Mouse (Mus musculus) left cerebral cortex, postnatal 36 days (tissue): Measurements from ENCODE around the gene Eomes. TPM values are rescaled to one million over a fixed set of nuclear protein-coding genes. Genes with fewer than 3 reads are reported as not detected.

ENCODE experiments used
- DNase-seq, 2 experiments: peaks; one replicate each; pipeline ENCODE4 v3.0.0; 2021 to 2022; ENCODE audit warnings: low spot score in 2 of 2, mixed read lengths in 1 of 2
- intact Hi-C: fragments of 180-260 bp; cut with DNase I; formaldehyde crosslinking; loops from one replicate; pipeline ENCODE4 v1.15.1; 2025
- total RNA-seq, 2 experiments: library from RNA; stranded (reverse); gene quantifications; 2 replicates each; pipeline ENCODE4 v1.2.3; 2021

The Eomes gene
- total RNA-seq, 2 experiments from 2014 or later = 0.32 TPM; not detected in 1

DNA sequence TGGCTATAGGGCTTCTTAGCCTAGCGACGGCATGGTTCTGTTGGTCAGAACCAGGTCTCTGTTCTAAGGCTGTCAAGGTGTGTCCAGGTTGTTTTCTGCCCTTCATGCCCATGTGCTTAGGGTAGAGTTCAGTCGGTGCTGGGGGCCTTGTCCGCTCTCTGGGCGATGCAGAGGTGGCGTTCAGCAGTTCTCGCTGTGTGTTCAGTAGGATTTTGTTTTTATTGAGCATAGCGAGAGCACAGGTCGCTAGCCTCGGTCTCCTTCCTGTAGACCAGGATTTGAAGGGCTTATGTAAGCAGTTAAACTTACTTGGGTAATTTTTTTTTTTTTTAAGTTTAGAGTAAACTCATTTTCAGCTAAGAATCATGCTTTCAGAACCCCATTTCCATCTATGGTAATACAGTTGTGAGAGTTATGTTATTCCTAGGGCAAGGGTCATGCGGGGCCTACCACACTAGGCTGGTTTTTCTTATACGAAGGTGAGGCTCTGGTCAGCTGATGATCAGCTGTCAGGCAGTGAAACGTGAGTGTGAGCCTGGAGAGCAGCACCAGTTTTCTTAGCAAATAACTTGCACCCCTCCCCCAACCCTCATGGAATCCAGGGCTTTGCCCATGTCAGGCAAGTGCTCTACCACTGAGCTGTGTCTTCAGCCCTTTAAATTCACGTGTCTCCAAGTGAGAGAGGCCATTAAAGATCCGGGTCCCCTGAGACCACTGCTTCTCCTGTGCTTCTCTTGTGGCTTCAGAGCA lies 33.1 kb downstream of the Eomes start:
- intact Hi-C loops = no loop called here
- no peak for DNase-seq

DNA sequence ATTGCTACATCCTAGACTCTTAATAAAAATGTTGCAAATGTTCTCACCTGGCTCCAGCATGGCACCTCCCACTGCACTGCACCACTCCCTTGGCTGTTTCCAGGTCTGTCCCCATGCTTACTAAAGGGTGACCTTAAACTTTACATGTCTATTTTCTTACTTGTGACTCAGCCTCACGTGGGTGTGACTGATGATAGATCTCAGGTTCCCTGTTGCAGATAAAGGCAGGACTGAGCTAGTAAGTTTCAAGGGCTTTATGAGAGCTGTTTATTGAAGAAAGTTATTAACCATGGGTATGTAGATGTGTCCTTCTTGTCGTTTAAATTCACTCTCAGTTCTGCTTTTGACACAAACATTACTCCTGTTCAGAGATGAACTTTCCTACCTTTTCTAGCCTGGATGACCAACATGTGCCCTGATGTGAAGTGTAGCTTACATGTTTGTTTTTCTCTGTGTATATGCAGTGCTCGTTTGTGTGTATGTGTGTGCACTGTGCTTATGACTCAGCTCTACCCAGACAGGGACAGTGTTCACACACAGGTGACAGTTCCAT lies 34.7 kb downstream of the Eomes start:
- DNase-seq = no peak
- intact Hi-C loops = no loop called here

DNA sequence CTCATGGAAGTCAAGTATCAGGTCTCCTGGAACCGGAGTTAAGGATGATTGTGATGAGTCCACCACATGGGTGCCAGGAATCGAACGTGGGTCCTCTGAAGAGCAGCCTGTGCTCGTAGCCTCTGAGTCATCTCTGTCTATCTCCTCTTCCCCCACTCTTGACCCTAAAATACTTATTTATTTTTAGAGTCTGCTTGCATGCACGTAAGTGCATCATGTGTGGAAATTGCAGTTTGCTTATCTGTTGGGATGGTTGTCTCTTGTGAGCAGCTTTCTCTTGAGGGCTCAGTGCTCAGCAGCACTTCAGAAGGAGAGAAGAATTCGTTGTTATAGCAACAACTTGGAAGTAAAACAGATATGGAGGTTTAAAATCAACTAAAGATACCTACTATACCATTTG lies 37.5 kb downstream of the Eomes start:
- no peak for DNase-seq
- intact Hi-C loops = no loop called here

DNA sequence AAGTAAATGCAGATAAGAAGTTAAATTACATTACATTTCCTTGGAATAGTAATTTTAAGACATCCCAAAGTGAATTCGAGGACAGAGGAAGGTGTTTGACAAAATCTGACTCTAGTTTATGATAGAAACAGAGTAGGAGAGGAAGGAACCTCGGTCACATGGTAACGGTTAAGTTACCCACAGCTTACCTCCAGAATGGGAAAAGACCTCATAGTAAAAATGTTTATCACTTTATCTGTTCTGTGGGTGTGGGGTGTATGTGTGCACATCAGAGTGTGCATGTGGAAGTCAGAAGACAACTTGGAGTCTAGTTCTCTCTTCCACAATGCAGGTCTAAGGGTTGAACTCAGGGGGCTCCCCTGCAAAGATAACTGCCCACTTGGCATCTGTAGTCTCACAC lies 38.1 kb downstream of the Eomes start:
- DNase-seq = no peak
- intact Hi-C loops = no loop called here

DNA sequence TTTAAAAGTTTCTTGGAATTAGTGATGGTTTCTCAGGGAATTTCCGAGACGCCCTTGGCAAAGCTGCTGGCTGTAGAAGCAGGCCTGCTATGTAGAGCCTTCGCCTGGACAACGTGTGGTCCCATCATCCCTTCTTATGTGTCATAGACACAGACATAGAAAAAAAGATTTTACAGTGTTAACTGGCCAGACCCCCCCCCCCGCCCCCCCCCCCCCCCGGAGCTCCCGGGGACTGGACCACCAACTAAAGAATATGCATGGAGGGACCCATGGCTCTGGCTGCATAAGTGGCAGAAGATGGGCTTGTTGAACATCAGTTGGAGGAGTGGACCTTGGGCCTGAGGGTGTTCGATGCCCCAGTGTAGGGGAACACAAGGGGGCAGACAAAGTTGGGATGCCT lies 39.6 kb downstream of the Eomes start:
- intact Hi-C loops = no loop called here
- DNase-seq = no peak

DNA sequence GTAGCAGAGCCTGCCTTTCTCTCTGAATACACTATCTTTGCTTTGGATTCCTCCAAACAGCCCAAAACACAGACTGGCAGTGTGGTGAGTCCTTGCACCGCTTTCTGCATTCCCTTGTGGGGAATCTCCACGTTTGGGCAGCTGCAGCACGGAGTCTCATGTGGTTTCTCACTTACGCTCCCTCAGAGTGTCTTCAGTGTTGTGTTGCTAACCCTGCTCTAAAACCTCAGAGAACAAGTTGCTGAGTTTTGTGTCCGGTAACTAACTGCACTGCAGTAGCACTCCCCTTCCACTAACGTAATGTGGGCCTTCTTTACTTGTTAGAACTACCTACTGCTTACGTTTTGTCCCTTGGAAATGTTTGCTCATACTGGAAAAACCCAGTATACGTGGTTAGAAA lies 41.1 kb downstream of the Eomes start:
- intact Hi-C loops = no loop called here

DNA sequence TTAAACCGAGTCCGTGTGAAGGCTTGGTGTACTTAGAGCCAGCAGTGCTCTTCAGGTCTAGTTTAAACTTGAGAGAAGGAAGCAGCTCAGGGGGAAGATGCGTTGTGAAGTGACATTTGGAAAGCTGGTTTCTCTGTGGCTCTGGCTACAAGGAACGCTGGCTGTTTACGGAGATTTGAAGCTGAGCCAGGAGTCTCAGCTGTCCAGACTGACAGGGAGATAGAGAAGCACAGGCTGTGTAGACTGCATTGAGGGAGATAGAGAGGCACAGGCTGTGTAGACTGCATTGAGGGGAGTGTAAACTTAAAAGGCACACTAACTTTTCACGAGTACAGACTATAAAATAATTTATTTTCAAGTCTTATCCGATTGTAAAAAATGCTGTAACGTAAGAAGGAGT lies 42.0 kb downstream of the Eomes start:
- intact Hi-C loops = no loop called here
- no peak for DNase-seq

More for the DNA sequence above, 41.1 kb downstream of the Eomes start:
- no peak for DNase-seq

DNA sequence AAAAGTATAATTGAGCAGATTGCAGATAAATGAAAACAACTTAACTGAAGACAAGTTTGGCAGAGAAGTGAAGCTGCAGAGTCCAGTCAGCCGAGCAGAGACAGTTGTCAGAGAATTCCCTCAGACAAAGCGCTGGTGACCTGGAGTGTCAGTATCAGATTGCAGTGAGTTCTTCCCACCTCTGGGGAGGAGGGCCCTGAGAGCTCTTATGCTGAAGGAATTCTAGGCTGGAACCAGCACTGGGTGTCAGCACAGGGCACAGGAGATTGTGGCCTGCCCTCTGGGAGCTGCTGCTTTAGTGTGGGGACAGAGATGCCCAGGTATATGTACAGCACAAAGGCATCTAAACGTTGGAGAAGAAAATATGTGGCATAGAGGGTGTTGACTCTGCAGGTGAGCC lies 42.8 kb downstream of the Eomes start:
- intact Hi-C loops = no loop called here
- no peak for DNase-seq

DNA sequence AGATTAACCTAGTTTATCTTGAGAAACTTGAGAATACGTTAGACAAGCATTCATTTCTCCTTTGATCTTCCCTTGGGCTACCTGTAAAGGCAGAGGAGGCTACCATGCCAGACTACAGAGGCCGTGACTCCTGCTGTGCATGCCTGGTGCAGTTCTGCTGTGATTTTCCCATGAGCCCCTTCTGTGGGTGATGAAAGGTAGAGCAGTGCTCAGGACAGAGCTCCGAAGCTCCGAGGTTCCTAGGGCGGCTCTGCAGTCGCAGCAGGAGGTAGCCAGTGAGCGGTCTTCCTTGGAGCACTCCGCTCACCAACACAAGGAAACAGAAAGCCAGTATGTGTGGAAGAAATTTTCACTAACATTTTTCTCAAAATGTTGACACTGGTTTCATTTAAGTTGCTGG lies 43.6 kb downstream of the Eomes start:
- intact Hi-C loops = no loop called here
- no peak for DNase-seq

DNA sequence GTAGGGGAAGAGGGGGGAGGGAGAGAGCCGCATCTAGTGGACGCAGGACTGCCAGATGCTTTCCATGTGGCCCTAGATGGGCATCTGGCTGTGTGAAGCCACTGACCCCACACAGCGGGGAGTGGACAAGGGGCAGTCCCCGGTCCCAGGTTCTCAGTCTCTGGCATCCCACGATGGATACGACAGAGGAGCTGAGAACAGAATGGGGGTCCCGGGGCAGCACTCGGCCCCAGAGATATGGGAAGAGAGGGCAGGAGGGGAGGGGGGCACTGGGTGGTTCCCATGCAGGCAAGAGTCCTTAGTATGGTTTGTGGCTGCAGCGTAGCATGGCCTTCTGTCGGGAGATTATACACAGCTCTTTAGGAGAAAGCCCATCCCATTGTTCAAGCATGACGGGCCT lies 45.7 kb downstream of the Eomes start:
- intact Hi-C loops = no loop called here
- no peak for DNase-seq

DNA sequence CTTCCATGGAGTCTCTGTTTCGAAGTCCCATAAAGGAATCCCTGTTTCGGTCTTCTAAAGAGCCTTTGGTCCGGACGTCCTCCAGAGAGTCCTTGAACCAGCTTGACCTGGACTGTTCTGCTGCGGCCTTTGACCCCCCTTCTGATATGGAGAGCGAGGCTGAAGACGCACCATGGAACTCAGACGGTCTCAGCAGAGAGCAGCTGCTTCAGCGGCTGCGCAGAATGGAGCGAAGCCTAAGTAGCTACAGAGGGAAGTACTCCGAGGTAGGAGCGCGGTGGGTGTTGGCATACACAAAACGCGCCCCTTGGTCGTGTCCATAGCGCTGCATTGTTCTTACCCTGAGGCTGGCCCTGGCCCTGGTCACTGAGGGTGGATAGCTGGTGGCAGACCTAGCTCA lies 49.0 kb downstream of the Eomes start:
- DNase-seq = no peak
- intact Hi-C loops = no loop called here

DNA sequence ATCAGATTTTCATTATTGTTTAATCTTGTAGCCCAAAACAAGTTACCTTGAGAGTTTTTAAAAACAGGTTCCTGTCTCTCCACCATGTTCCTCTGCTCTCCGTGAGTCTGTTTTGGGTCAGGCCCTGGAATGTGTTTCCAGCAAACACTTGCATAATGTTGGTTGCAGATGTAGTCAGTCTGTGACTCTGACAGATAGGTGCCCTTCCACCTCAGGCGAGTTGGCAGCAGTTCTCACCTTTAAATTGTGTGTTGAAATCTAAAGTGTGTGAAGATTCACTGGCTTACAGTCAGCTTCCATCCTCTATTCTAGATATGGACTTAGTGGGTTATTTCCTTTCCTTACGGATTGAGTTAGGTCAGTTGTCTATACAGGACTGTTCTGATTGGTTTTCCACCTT lies 51.8 kb downstream of the Eomes start:
- intact Hi-C loops = no loop called here
- no peak for DNase-seq

DNA sequence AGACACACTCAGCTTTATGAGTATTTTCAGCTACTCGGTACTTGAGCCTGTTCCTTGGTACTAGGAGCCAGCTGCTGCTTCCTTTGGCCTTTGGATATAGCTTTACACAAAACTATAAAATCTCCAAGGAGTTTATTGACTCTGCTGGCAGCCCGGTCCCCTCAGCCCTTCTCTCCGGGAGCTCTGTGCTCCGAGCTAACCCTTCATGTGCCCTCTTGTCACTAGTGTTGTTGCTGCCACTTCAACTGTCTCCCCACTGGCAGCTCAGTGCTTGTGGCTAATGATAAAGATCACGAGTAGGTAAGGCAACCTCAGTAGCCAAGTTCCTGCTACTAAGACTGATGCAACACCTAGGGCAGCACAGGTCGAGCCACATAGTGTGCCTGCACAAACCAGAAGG lies 52.7 kb downstream of the Eomes start:
- intact Hi-C loops = no loop called here
- no peak for DNase-seq

DNA sequence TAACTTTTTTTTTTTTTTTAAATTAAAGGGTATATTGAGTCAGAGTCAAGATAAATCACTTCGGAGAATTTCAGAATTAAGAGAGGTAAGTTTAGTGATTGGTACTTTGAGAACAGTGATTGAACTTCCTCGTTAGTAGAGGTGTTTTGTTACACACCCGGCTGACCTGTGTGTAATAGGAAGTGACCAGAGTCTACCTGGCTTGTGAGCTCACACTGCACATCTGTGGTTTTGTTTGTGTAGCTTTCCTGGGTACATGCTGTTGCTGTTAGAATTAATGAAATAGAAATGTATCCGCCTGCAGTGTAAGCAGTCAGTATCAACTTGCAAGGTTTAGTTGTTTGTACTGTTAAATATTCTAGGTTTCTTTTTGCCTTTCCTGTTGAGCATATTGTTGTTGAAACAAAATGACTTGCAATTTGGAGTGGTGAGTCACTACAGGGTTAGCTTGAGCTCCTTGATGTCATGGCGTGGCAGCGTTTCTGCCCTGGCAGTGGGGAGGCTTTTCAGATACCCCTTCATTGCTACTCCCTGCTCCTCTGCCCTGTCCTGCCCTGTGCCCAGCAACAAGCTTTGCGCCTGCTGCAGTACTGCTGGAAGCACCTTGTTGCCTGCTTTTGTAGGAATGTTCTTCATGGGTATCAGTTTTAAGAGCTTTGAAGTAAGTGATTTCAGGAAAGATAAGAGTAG lies 54.6 kb downstream of the Eomes start:
- DNase-seq = no peak
- intact Hi-C loops = no loop called here

Other genes starting within 250 kb of the Eomes start
- gene Golga4, start 28.1 kb downstream of the Eomes start, total RNA-seq = 100 to 1,000 TPM in 1 of 2 experiments, 10 to 100 TPM in 1; 84.1 to 116 TPM
- 1 to 10 TPM; 5.5 to 9.3 TPM for gene Itga9, start 128.5 kb downstream of the Eomes start, total RNA-seq